Mouse (Mus musculus) right cerebral cortex, adult 2 months (tissue): ENCODE measurements at regions not wholly inside any gene's neighbourhood (a gene's known extent, or its start where the extent isn't known, plus 50 kb on each side); places are given as distances from the start of the nearest gene placed in this dataset.

Experiments used
- DNase-seq, 2 experiments: peaks; one replicate each; pipeline ENCODE4 v3.0.0; 2021 to 2022; ENCODE audit warnings: low spot score in 2 of 2

- DNase-seq: peak; percentile 19 to 31
Measured at GRCm38 (mm10) chr6:49523184-49523583, 127.8 kb downstream of the Stk31 start.

- DNase-seq: peak; percentile 14 to 15
Measured at GRCm38 (mm10) chr6:49523696-49524095, 128.3 kb downstream of the Stk31 start.

GRCm38 (mm10) chr6:49533956-49534355, 138.6 kb downstream of the Stk31 start:
- DNase-seq: no peak

- no peak for DNase-seq
Measured at GRCm38 (mm10) chr6:49534551-49534950, 139.1 kb downstream of the Stk31 start.

- no peak for DNase-seq
Measured at GRCm38 (mm10) chr6:49544946-49545345, 149.5 kb downstream of the Stk31 start.

GRCm38 (mm10) chr6:49555069-49555468, 159.7 kb downstream of the Stk31 start:
- no peak for DNase-seq

GRCm38 (mm10) chr6:49558508-49558907, 163.1 kb downstream of the Stk31 start:
- DNase-seq: no peak

- peak; percentile 5 to 12 for DNase-seq
Measured at GRCm38 (mm10) chr6:49559112-49559511, 163.7 kb downstream of the Stk31 start.

- no peak for DNase-seq
Measured at GRCm38 (mm10) chr6:49578340-49578739, 182.9 kb downstream of the Stk31 start.

GRCm38 (mm10) chr6:49579691-49580090, 184.3 kb downstream of the Stk31 start:
- no peak for DNase-seq

GRCm38 (mm10) chr6:49582040-49582707, 186.8 kb downstream of the Stk31 start:
- DNase-seq: no peak

- no peak for DNase-seq
Measured at GRCm38 (mm10) chr6:49586553-49586952, 191.1 kb downstream of the Stk31 start.

- no peak for DNase-seq
Measured at GRCm38 (mm10) chr6:49588677-49589076, 193.3 kb downstream of the Stk31 start.

- DNase-seq: peak; percentile 29 to 34
Measured at GRCm38 (mm10) chr6:49590927-49591631, 195.7 kb downstream of the Stk31 start.

- DNase-seq: no peak
Measured at GRCm38 (mm10) chr6:49591632-49592000, 196.2 kb downstream of the Stk31 start.

- no peak for DNase-seq
Measured at GRCm38 (mm10) chr6:49592676-49593075, 197.3 kb downstream of the Stk31 start.

- no peak for DNase-seq
Measured at GRCm38 (mm10) chr6:49603201-49603600, 207.8 kb downstream of the Stk31 start.

GRCm38 (mm10) chr6:49603844-49604243, 208.4 kb downstream of the Stk31 start:
- DNase-seq: no peak

GRCm38 (mm10) chr6:49606028-49606427, 210.6 kb downstream of the Stk31 start:
- DNase-seq: no peak

- no peak for DNase-seq
Measured at GRCm38 (mm10) chr6:49606626-49607158, 211.3 kb downstream of the Stk31 start.

GRCm38 (mm10) chr6:49624080-49624479, 198.4 kb upstream of the Npy start:
- no peak for DNase-seq

- no peak for DNase-seq
Measured at GRCm38 (mm10) chr6:49624564-49624963, 197.9 kb upstream of the Npy start.

- peak; percentile 26 to 49 for DNase-seq
Measured at GRCm38 (mm10) chr6:49633470-49634095, 188.9 kb upstream of the Npy start.
